Mouse (Mus musculus): ENCODE results near the gene Insig2.

The Insig2 gene

DNA sequence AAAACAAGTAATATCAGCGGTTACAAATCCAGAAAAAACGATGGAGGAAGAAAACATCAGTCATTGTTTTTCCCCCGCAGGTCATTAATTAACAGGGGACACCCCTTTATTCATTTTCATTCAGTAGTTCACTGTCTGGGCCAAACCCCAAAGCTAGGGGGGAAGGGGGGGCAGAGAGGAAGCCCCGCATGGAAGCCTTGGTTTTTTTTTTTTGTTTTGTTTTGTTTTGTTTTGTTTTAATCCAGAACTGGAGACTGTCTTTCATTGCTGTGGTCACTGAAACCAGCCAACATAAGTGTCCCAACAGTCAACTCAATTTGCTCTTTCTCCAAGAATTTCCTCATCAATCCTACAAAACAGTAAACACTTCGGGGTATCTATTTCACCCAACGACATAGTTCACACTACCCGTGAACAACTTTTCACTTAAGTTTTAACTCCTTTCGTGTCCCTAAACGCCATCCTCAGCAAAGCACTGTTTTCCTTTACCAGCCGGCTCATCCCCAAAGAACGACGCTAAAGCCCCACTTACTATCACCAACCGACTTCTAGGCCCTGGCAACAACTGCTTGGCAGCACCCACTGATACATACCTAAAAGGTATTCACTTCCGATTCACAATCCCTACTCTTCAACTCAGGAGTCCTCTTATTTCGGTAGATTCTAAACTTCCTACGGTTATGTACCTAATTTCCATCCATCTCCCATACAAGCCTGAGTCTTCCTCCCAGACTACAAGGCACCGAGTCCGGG is 5.6 kb downstream of the Insig2 start:
- no peak for DNase-seq (ENCODE audit: low spot score in 2 of 2)

DNA sequence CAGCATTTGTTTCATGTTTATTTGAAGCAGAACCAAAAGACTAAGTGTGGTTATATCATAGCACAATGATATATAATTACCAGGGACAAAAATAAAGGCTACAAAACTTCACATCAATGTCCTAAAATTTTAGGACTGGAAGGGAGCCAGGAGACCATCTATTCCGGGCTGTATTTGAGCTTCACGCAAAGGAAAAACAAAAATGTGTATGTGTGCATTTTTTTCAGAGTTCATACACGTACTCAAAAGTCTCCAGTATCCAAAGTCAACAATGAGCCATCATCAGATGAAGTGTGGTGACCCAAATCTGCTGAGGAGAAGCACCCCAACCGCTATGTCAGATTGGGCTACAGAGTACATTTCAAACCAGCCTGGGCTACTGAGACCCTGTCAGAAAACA is 8.9 kb downstream of the Insig2 start:
- no peak for DNase-seq (ENCODE audit: low spot score in 2 of 2)

DNA sequence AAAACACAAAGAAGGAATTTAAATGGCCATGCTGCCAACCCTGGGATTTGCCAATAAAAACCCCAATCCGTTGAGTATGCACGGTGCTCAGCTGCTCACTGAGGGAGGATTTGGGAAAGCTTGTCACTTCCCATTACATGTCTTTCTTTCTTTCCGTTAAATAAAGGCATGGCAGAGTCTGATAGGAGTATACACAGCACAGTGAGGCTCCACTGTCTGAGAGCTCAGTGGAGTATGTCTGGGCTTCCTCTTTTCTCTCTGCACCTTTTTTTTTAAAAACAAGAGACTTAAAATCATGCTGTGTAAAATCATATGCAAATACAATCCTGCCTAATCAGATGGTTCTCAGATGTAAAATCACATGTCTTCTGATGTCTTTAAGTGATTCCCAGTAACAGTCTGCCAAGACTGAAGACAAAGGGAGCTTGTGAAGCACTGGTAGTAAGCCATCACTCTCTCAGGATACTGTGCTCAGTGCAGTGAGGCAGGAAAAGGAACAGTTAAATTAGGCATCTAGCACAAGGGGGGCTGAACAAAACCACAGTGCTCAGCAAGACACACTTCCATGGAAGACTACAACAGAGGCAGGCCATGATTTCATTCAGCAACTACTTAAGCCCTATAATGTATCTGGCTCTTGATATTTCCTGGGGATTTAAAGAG is 17.5 kb downstream of the Insig2 start:
- DNase-seq (ENCODE audit: low spot score in 2 of 2) = no peak

DNA sequence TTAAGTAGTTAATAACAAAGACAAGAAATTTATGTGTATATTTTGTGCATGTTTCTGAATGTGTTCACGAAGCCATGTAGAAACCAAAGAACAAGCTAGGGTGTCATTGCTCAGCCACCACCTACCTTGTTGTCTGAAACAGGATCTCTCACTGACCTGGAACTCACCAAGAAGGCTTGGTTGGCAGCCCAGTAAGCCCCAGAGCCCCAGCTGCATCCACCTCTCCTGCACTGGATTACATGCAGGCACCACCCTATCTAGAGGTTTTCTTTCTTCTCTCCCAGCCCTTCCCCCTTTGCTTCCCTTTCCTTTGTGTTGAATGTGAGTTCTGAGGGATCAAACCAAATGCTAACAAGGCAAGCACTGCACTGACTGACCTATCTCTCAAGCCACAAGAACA is 19.2 kb downstream of the Insig2 start:
- DNase-seq (ENCODE audit: low spot score in 2 of 2) = no peak

DNA sequence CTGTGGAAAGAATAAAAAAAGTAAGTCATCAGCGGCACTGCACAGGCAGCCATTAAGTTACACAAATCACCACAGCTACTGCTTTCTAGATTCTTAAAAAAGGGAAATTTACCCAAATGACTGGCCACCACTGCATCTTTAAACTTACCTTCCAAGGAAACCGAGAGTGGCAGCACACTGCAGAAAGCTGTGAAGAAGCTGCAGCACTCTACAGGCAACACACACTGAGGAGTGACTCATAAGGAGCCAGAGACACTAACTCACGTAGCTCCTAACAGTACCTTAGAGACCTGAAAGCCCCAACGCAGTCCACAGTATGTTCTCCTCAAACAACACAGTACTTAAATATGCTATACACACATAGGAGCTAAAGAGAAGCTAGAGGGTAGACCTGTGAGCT is 20.1 kb downstream of the Insig2 start:
- no peak for DNase-seq (ENCODE audit: low spot score in 2 of 2)

DNA sequence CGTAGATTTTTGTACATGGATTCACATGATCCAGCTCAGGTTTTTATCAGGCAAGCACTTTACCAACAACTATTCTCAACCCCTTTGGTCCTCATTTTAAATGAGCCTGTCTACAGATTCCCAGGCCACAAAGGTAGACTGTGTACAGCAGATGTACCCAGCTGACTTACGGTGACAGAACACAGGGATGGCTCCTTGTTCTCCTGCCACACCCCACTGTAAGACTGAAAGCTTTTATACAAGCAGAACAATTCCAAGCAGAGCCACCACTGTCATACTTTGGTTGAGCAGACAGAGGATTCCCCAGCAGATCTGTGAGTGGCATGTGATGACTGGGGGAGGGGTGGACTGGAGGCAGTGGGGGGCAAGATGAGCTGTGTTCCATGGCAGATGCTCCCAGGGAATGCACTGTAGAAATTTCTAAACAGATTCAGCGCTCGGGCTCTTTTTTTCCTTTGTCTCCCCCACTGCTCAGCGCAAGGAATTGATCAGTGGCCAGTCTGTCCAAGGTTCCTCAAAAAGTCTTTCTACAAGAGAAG is 35.6 kb downstream of the Insig2 start:
- DNase-seq (ENCODE audit: low spot score in 2 of 2) = no peak

DNA sequence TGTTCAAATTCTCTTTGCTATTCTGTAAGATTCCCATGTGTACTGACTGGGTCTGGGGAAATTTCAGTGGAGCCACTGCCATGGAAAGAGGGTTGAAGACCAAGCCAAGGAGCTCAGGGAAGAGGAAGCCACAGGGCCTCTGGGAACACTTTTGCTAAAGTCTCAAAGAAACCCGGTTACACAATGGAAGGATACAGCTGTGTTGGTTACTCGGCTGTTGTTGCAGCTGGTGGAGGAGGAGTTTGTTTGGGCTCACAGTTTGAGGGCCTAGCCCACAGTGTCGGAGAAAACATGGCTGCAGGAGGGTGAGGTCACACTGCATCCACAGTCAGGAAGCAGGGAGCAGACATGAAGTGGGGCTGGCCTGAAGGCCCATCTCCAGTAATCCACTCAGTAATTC is 38.8 kb downstream of the Insig2 start:
- no peak for DNase-seq (ENCODE audit: low spot score in 2 of 2)

DNA sequence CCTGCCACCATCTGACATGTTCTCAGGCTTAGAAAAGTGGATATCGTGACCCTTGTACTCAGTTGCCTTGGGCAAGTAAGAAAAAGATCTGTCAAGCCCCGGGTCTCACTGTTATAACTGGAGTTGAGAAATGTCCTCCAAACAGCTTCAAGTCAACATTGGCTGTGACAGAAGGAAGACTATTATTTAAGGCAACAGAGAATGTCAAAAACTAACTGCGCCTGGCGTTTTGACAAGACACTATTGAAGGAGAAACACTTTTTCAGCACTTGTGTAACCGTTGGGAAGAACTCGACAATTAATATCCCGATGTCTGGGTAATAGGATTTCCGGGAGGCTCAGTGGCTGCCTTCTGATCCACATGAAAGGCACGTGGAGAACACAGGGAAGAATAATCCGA is 41.5 kb downstream of the Insig2 start:
- no peak for DNase-seq (ENCODE audit: low spot score in 2 of 2)

DNA sequence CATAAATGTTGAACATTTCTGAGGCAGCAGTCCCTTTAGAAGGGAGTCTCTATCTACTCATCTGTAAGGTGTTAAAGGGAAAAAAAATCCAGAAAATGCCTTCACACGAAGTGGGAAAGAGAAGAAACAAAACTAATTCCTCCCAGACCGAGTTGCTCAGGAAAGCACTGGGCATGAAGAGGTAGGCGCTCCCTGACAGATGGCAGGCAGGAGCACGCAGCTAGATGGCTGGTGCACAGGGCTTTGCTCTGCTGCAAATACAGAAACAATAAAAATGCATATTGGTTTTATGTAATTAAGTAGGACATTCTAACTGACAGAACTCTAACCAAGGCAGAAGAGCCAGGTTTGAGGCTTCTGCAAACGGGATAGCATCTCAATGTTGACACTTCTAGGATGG is 42.0 kb downstream of the Insig2 start:
- no peak for DNase-seq (ENCODE audit: low spot score in 2 of 2)

DNA sequence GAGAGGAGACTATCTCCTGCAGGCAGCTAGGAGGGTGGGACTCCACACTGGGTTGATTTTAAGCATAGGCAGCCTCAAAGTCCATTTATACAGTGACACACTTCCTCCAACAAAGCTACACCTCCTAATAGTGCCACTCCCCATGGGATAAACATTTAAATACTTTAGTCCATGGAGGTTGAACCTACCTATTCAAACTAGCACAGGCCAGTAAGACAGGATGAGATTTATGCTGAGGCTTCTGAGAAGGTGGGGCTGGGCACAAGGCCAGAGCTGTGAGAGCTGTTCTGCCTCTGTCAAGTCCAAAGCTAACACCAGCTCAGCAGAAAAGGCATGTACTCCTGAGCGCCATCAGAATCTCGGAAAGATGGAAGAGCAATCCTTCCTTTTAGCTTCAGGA is 48.2 kb downstream of the Insig2 start:
- no peak for DNase-seq (ENCODE audit: low spot score in 2 of 2)

DNA sequence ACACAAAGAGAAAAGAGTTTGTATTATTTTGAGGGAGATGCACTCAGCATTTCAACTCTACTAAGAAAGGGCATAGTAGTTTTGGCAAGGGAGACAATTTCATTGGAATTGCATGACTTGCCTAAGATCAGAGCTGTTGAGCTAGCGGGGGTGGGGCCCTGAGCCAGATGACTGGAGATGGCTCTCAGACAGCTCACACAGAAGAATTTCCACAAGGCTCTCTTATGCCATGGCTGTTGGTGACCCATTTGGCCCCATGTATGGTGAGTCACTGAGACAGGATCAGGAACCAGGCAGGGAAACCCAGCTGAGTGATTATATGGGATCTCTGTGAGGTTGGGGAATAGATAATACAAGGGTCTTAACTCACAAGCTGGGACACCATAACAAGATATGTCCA is 51.9 kb downstream of the Insig2 start:
- DNase-seq (ENCODE audit: low spot score in 2 of 2) = no peak

DNA sequence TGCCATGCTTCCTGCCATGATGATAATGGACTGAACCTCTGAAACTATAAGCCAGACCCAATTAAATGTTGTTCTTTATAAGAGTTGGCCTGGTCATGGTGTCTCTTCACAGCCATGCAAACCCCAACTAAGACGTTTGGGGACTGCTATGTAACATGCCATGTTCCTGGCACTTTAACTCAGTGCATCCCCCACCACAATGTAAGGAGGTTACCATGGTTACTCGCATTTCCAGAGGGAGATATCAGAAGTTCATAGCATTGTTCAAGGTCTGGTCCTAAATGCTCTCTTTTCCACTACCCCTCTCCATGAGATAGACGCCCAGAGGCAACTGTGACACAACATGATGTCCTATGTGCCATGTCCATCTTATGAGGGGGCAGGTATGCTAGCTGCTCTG is 54.0 kb downstream of the Insig2 start:
- DNase-seq (ENCODE audit: low spot score in 2 of 2) = no peak

DNA sequence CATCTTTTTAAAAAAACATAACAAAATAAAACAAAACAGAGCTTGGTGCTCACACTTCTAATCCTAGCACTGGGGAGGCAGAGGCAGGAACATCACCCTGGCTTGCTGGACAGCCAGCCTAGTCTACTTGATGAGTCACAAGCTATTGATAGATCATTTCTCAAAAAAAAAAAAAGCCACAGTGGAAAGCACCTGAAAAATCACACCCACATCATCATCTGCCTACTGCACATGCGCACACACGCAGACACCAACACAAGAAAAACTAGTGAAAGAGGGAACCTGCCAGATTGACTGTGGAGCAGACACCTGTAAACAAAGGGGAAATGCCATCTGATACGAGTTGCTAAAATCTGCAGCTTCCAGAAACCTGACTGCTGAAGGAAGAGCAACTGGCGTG is 54.9 kb downstream of the Insig2 start:
- no peak for DNase-seq (ENCODE audit: low spot score in 2 of 2)

DNA sequence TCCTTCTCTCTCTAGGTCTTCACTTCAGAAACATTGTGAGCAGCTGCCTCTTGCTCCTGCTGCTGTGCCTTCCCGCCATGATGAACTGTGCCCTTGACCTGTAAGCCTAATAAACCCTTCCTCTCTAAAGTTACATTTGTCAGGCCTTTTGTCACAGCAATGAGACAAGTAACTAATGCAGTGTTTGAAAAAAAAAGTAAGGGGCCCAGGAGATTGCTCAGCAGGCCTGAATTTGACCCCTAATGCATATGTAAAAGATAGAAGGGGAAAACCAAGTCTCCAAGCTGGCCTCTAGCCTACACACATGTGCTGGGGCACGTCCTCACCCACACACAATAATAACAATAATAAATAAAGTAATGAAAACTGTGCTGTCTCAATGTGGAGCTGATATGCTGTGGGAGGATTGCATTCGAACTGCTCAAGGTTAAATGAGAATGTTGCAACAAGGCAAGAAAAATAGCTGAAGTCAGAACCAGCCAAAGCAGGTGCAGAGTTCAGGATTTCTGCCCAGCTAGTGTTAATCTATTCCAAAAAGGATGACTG is 56.4 kb downstream of the Insig2 start:
- DNase-seq (ENCODE audit: low spot score in 2 of 2) = no peak

DNA sequence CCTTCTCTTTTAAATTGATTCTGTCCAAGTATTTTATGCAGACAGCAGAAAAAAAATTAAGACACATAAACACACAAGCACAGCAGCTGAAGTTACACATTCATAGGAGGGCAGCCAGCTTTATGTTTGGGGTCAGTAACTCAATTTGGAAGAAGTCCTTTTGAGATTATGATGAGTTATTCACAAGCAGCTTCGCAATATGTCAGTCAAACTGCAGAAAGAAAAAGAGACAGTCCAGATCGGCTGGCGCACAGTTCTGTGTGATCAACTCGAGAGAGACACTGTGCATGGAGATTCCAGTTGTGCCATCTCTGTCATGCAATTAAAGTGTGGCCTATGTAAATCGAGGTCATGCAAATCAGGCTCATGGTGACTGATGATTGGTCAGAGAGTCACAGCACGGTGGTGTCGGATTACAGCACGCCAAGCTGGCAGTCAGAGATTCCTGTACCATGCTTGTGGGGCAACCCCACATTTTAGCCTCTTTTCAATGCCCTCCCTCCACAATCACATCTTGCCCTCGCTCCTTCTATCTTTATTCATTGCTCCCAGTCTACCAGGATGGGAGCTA is 72.1 kb downstream of the Insig2 start:
- no peak for DNase-seq (ENCODE audit: low spot score in 2 of 2)

All from frontal cortex, postnatal 25 days (tissue).